Mouse (Mus musculus): Measurements from ENCODE around the gene Slc3a2. TPM values are rescaled to one million over a fixed set of nuclear protein-coding genes. Genes with fewer than 3 reads are reported as not detected.
A peak's percentile ranks its signal among the peaks of the same experiment; 100 is the strongest.

Slc3a2 gene
- total and polyA plus RNA-seq, 2 experiments from 2014 or later, result 38.3 to 40.9 TPM

DNA sequence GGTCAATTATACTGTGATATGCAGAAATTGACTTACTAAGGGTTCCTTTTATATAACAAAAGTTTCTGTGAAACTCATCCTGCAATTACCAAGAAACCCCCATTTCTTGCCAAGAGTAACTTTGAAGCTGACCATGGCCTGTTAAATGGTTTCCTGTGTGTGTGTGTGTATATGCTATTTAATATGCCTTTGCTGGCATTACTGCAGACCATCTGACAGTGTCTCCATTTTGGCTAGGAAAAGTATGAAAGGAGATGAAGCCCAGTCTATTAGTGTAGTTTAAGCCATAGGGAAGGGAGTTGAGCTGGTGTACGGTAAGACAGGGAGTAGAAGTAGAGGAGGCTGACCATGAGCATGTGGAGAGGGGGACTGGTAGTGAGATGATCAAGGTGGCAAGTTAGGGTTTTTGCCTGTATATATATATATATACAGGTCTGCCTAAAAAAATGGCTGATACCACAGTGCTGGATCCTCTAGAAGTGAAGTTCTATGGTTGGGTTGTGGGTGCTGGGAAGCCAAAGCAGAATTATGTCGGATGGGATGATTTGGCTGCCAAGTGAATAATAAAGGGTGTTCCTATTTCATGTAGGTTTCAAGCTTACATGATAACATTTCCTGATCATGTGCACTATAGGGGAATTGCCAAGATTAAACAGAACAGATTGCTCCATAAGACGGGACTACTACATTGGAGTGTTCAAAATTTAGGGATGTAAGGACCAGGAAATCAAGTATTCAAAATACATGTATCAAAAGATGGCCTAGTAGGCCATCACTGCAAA lies 3.6 kb upstream of the Slc3a2 start:
- Histone ChIP-seq H3K4me2 (ENCODE audit: low read depth, low read length) (no peak overlapping the region), H3K9ac (replicated peaks; ENCODE audit: low read depth, low read length) (no peak overlapping the region), H3K27ac (ENCODE audit: low read depth) (no peak overlapping the region), H3K27me3 (ENCODE audit: control insufficient read depth, insufficient read depth, low read length) (no peaks in the 10 kb centered on the region), H3K4me3 (ENCODE audit: low read depth, low read length) (no peak overlapping the region), H3K36me3 (replicated peaks; ENCODE audit: control insufficient read depth, insufficient read depth, low read length) (peaks cover 30% of the 10 kb centered on the region), H3K9me3 (replicated peaks; ENCODE audit: control insufficient read depth, low read length) (no peaks in the 10 kb centered on the region), H3K4me1 (ENCODE audit: control insufficient read depth, insufficient read depth) (peaks cover 22% of the 10 kb centered on the region)
- DNase-seq (ENCODE audit: low spot score) (no peak), ATAC-seq (ENCODE audit: insufficient read depth, low read depth) (no peak)
- no peak for TF ChIP-seq EP300 (IDR thresholded peaks at IDR 0.05; ENCODE audit: low read depth)
- no peak for TF ChIP-seq CTCF (IDR thresholded peaks at IDR 0.05; ENCODE audit: low read depth)
- 44% methylated on average over 3 of the region's 3 CpGs for WGBS

- H3K4me3 ChIP-seq (ENCODE audit: low read depth, low read length), result peak overlapping the region; percentile 96; the same call in 1 of the 2 replicates
Observed at GRCm38 (mm10) chr19:8725081-8725613, 2.0 kb upstream of the Slc3a2 start.

DNA sequence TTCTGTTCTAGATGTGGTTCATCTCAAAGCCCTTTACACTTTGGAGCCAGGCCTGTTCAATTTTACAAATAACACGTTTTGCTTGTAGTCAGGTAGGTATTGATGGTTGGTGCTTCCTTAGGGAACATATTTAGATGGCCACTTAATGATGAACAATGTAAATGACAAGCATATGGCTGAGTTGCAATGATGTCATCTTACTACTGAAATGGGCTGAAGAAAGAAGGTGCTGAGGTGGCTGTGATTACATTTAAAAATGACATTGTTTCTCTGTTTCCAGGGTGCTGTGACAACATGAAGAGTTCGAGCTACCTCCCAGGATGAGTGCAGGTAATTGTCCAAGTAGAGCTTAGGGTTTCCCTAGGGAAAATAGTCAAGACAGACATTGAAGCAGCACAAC lies 1.2 kb upstream of the Slc3a2 start:
- peak overlapping the region; percentile 95 for H3K9ac ChIP-seq (replicated peaks; ENCODE audit: low read depth, low read length)
- peak overlapping the region; percentile 96 for H3K4me3 ChIP-seq (ENCODE audit: low read depth, low read length)
- peak overlapping the region; percentile 82 for H3K4me2 ChIP-seq (ENCODE audit: low read depth, low read length)
- peaks cover 30% of the 10 kb centered on the region for H3K36me3 ChIP-seq (replicated peaks; ENCODE audit: control insufficient read depth, insufficient read depth, low read length)
- peaks cover 22% of the 10 kb centered on the region for H3K4me1 ChIP-seq (ENCODE audit: control insufficient read depth, insufficient read depth)
- DNase-seq (ENCODE audit: low spot score) (no peak), ATAC-seq (ENCODE audit: insufficient read depth, low read depth) (no peak)
- 2% methylated on average over 2 of the region's 2 CpGs for WGBS
- H3K27me3 ChIP-seq (ENCODE audit: control insufficient read depth, insufficient read depth, low read length), result no peaks in the 10 kb centered on the region
- no peaks in the 10 kb centered on the region for H3K9me3 ChIP-seq (replicated peaks; ENCODE audit: control insufficient read depth, low read length)
- H3K27ac ChIP-seq (ENCODE audit: low read depth), result peak overlapping the region; percentile 96
- TF ChIP-seq CTCF (IDR thresholded peaks at IDR 0.05; ENCODE audit: low read depth) (no peak), EP300 (IDR thresholded peaks at IDR 0.05; ENCODE audit: low read depth) (no peak)

More at GRCm38 (mm10) chr19:8725081-8725613, 2.0 kb upstream of the Slc3a2 start:
- Histone ChIP-seq H3K4me2 (ENCODE audit: low read depth, low read length) (peak overlapping the region; percentile 82), H3K9me3 (replicated peaks; ENCODE audit: control insufficient read depth, low read length) (no peaks in the 10 kb centered on the region), H3K27ac (ENCODE audit: low read depth) (no peak overlapping the region), H3K4me1 (ENCODE audit: control insufficient read depth, insufficient read depth) (peaks cover 22% of the 10 kb centered on the region), H3K27me3 (ENCODE audit: control insufficient read depth, insufficient read depth, low read length) (no peaks in the 10 kb centered on the region), H3K36me3 (replicated peaks; ENCODE audit: control insufficient read depth, insufficient read depth, low read length) (peaks cover 30% of the 10 kb centered on the region), H3K9ac (replicated peaks; ENCODE audit: low read depth, low read length) (peak overlapping the region; percentile 95; the same call in 1 of the 2 replicates)
- DNase-seq (ENCODE audit: low spot score) (no peak), ATAC-seq (ENCODE audit: insufficient read depth, low read depth) (no peak)
- 67% methylated on average over 4 of the region's 4 CpGs for WGBS
- TF ChIP-seq EP300 (IDR thresholded peaks at IDR 0.05; ENCODE audit: low read depth), result no peak
- TF ChIP-seq CTCF (IDR thresholded peaks at IDR 0.05; ENCODE audit: low read depth), result no peak

GRCm38 (mm10) chr19:8723574-8724346 lies 591 bp upstream of the Slc3a2 start:
- H3K27ac ChIP-seq (ENCODE audit: low read depth), result peak overlapping the region; percentile 96
- no peaks in the 10 kb centered on the region for H3K9me3 ChIP-seq (replicated peaks; ENCODE audit: control insufficient read depth, low read length)
- under 1% methylated on average over 20 of the region's 20 CpGs for WGBS
- peak overlapping the region; percentile 96 for H3K4me3 ChIP-seq (ENCODE audit: low read depth, low read length)
- peak overlapping the region; percentile 82 for H3K4me2 ChIP-seq (ENCODE audit: low read depth, low read length)
- peaks cover 22% of the 10 kb centered on the region for H3K4me1 ChIP-seq (ENCODE audit: control insufficient read depth, insufficient read depth)
- no peak for ATAC-seq (ENCODE audit: insufficient read depth, low read depth)
- H3K27me3 ChIP-seq (ENCODE audit: control insufficient read depth, insufficient read depth, low read length), result no peaks in the 10 kb centered on the region
- TF ChIP-seq EP300 (IDR thresholded peaks at IDR 0.05; ENCODE audit: low read depth) (peak; percentile 1; the same call in 1 of the 2 replicates), CTCF (IDR thresholded peaks at IDR 0.05; ENCODE audit: low read depth) (no peak)
- peak overlapping the region; percentile 95 for H3K9ac ChIP-seq (replicated peaks; ENCODE audit: low read depth, low read length)
- no peak for DNase-seq (ENCODE audit: low spot score)
- peaks cover 30% of the 10 kb centered on the region for H3K36me3 ChIP-seq (replicated peaks; ENCODE audit: control insufficient read depth, insufficient read depth, low read length)

DNA sequence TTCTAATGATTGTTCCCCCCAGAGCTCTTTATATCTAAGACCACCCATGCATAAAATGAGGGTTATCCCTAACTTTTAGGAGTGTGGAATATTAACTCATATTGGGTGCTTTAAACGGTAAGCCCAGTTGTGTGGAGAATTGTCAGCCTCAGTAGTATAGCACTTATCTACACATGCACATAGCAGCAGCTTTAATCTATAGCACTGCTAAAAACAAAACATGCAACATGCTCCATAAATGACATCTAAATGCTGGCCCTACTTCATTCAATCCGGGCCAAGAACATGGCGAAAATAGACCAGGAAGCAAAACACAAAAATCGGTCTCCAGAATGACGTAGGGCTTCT lies 636 bp downstream of the Slc3a2 start:
- peak overlapping the region; percentile 96 for H3K4me3 ChIP-seq (ENCODE audit: low read depth, low read length)
- H3K27ac ChIP-seq (ENCODE audit: low read depth), result peak overlapping the region; percentile 96
- no peak for TF ChIP-seq CTCF (IDR thresholded peaks at IDR 0.05; ENCODE audit: low read depth)
- TF ChIP-seq EP300 (IDR thresholded peaks at IDR 0.05; ENCODE audit: low read depth), result no peak
- no peaks in the 10 kb centered on the region for H3K27me3 ChIP-seq (ENCODE audit: control insufficient read depth, insufficient read depth, low read length)
- no peak for ATAC-seq (ENCODE audit: insufficient read depth, low read depth)
- H3K4me2 ChIP-seq (ENCODE audit: low read depth, low read length), result peak overlapping the region; percentile 82
- peaks cover 30% of the 10 kb centered on the region for H3K36me3 ChIP-seq (replicated peaks; ENCODE audit: control insufficient read depth, insufficient read depth, low read length)
- DNase-seq (ENCODE audit: low spot score), result peak; percentile 66
- peak overlapping the region; percentile 83 for H3K9ac ChIP-seq (replicated peaks; ENCODE audit: low read depth, low read length)
- under 1% methylated on average over 5 of the region's 5 CpGs for WGBS
- H3K9me3 ChIP-seq (replicated peaks; ENCODE audit: control insufficient read depth, low read length), result no peaks in the 10 kb centered on the region
- H3K4me1 ChIP-seq (ENCODE audit: control insufficient read depth, insufficient read depth), result peaks cover 22% of the 10 kb centered on the region
